Mouse (Mus musculus) midbrain, embryonic 13.5 days (tissue): ENCODE results near the gene H2al1f. TPM values are rescaled to one million over a fixed set of nuclear protein-coding genes. Genes with fewer than 3 reads are reported as not detected.
A peak's percentile ranks its signal among the peaks of the same experiment; 100 is the strongest.
"Not testable (repeated sequence)": the region's sequence is repeated elsewhere in the genome, so short reads cannot be mapped to it uniquely, and the experiment has no call there.

Experiments
- ATAC-seq: fragments of 200-750 bp; cut with Nextera tagmentation; 2 replicates; pipeline ENCODE4 v1.8.0; 2017; ENCODE audit warnings: mild to moderate bottlenecking, moderate TSS enrichment, moderate library complexity
- H3K27ac ChIP-seq: fragments of 300-500 bp; sonication (generic); 2 replicates; pipeline ENCODE4 v1.5.1; 2015; ENCODE audit warnings: inconsistent platforms, mild to moderate bottlenecking, moderate library complexity
- H3K27me3 ChIP-seq: fragments of 300-500 bp; sonication (generic); 2 replicates; pipeline ENCODE4 v1.6.1; 2015; ENCODE audit warnings: mild to moderate bottlenecking, inconsistent platforms
- H3K36me3 ChIP-seq: fragments of 300-500 bp; sonication (generic); 2 replicates; pipeline ENCODE4 v1.6.1; 2015; ENCODE audit warnings: mild to moderate bottlenecking, inconsistent platforms
- H3K4me1 ChIP-seq: fragments of 300-500 bp; sonication (generic); replicated peaks from 2 replicates; pipeline ENCODE4 v1.6.1; 2015; ENCODE audit warnings: inconsistent platforms
- H3K4me2 ChIP-seq: fragments of 300-500 bp; sonication (generic); replicated peaks from 2 replicates; pipeline ENCODE4 v1.6.1; 2015; ENCODE audit warnings: moderate library complexity, mild to moderate bottlenecking, inconsistent platforms
- H3K4me3 ChIP-seq: fragments of 300-500 bp; sonication (generic); replicated peaks from 2 replicates; pipeline ENCODE4 v1.5.1; 2015; ENCODE audit warnings: mild to moderate bottlenecking, inconsistent platforms
- H3K9ac ChIP-seq: fragments of 300-500 bp; sonication (generic); replicated peaks from 2 replicates; pipeline ENCODE4 v1.6.1; 2015; ENCODE audit warnings: mild to moderate bottlenecking, inconsistent platforms
- H3K9me3 ChIP-seq: fragments of 300-500 bp; sonication (generic); 2 replicates; pipeline ENCODE4 v1.6.1; 2016; ENCODE audit warnings: mild to moderate bottlenecking, inconsistent platforms
- WGBS: fragments of 180-500 bp; shearing (Covaris S2); methylation state at CpG from one replicate; pipeline ENCODE4 v1.1.7; 2015; 5-methylcytosine and 5-hydroxymethylcytosine counted together
- polyA plus RNA-seq: library from polyadenylated mRNA; unstranded; fragments of >200 nt; fragmentation: Nextera tagmentation; extraction: Ambion mirVana; gene quantifications from 2 replicates; pipeline ENCODE4 v1.2.1, GENCODE M21; 2015

The H2al1f gene
- polyA plus RNA-seq, 1 experiment from 2014 or later = not detected

DNA sequence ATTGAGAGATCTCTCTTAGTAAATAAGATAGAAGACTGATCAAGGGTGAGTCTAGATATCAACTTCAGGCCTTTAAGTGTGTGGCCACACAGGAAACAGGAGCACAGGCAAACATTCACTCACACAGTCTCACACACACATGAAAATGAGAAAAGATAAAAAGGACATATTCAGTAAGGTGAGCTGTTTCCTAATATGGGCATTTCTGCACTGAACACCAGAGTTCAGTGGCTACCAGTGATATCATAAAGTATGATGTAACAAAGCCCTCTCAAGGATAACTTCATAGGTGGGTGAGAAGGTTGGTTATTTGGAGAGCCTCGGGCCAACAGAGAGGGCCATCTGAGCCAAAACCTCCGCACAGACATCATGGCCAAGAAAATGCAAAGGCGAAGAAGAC lies 3.0 kb downstream of the H2al1f start, which contains the start of gene H2al1g:
TSS of gene H2al1g (plus strand) at position 301 of the 400 bp plus-strand sequence.
- not testable (repeated sequence) for H3K27ac ChIP-seq, H3K36me3 ChIP-seq, H3K4me2 ChIP-seq, H3K4me3 ChIP-seq, H3K9ac ChIP-seq, ATAC-seq, H3K9me3 ChIP-seq, H3K27me3 ChIP-seq, H3K4me1 ChIP-seq
- no CpG with 5 or more reads among the region's 3 CpGs for WGBS

- H3K27ac ChIP-seq, H3K9ac ChIP-seq, H3K4me1 ChIP-seq, ATAC-seq, H3K36me3 ChIP-seq, H3K4me2 ChIP-seq, H3K27me3 ChIP-seq, H3K4me3 ChIP-seq, H3K9me3 ChIP-seq: not testable (repeated sequence)
- WGBS = no CpG with 5 or more reads among the region's 6 CpGs
Observed at GRCm38 (mm10) chrX:11321192-11321591, 6.2 kb downstream of the H2al1f start, which contains the start of gene H2al1h. H2al1h (plus strand) TSS chrX:11321492.

- WGBS = no CpG with 5 or more reads among the region's 5 CpGs
Observed at GRCm38 (mm10) chrX:11324359-11324758, 9.4 kb downstream of the H2al1f start, which contains the start of gene H2al1i. H2al1i (plus strand) TSS chrX:11324659.

DNA sequence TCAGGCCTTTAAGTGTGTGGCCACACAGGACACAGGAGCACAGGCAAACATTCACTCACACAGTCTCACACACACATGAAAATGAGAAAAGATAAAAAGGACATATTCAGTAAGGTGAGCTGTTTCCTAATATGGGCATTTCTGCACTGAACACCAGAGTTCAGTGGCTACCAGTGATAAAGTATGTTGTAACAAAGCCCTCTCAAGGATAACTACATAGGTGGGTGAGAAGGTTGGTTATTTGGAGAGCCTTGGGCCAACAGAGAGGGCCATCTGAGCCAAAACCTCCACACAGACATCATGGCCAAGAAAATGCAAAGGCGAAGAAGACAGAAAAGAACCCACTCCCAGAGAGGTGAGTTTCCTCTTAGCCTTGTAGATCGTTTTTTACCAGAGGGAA lies 12.6 kb downstream of the H2al1f start, which contains the start of gene H2al1j:
TSS of gene H2al1j (plus strand) at position 301 of the 400 bp plus-strand sequence.
- not testable (repeated sequence) for H3K9ac ChIP-seq, H3K4me3 ChIP-seq, H3K4me2 ChIP-seq, H3K27ac ChIP-seq, H3K27me3 ChIP-seq, H3K4me1 ChIP-seq, H3K9me3 ChIP-seq, ATAC-seq, H3K36me3 ChIP-seq
- WGBS = 86% methylated on average over 2 of the region's 2 CpGs

More at GRCm38 (mm10) chrX:11324359-11324758, 9.4 kb downstream of the H2al1f start, which contains the start of gene H2al1i:
- H3K9ac ChIP-seq, H3K36me3 ChIP-seq, H3K4me2 ChIP-seq, H3K4me3 ChIP-seq, H3K4me1 ChIP-seq, H3K27me3 ChIP-seq, ATAC-seq, H3K9me3 ChIP-seq, H3K27ac ChIP-seq: not testable (repeated sequence)

- 65% methylated on average over 9 of the region's 9 CpGs for whole genome bisulfite sequencing
- Histone ChIP-seq H3K4me1 (no peaks in the 10 kb centered on the region), H3K27me3 (0 out of 2 replicates have a peak, but pooled peaks cover 3% of the 10 kb centered on the region), H3K27ac (no peak overlapping the region), H3K36me3 (no peaks in the 10 kb centered on the region), H3K9me3 (no peaks in the 10 kb centered on the region), H3K4me3 (no peak overlapping the region), H3K9ac (no peak overlapping the region), H3K4me2 (no peak overlapping the region)
- no peak for ATAC-seq
Observed at GRCm38 (mm10) chrX:11345762-11346161, 30.8 kb downstream of the H2al1f start.

DNA sequence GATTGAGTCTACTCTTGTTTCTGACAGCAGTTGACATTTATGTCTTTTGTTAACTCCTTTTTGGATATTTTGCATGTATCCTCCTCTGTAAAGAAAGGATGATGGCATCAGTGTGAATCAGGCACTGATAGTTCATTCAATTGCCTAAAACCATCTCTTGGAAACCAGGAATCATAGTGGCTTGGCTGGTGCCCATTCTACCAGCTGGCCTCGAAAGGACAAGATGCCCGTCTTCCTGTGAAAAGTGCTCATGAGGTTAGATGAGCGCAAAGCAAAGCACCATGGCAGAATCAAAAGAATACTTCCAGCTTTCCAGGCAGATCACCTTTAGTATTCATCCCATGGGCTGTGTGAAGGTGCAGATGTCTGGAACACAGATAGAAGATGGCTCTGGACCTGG lies 31.8 kb downstream of the H2al1f start:
- H3K9ac ChIP-seq = no peak overlapping the region
- no peak overlapping the region for H3K27ac ChIP-seq
- no peaks in the 10 kb centered on the region for H3K9me3 ChIP-seq
- no peaks in the 10 kb centered on the region for H3K36me3 ChIP-seq
- H3K4me2 ChIP-seq = no peak overlapping the region
- no peak overlapping the region for H3K4me3 ChIP-seq
- no peaks in the 10 kb centered on the region for H3K4me1 ChIP-seq
- H3K27me3 ChIP-seq = no peaks in the 10 kb centered on the region
- no peak for ATAC-seq
- 90% methylated on average over 3 of the region's 3 CpGs for WGBS

- 81% methylated on average over 6 of the region's 6 CpGs for WGBS
- Histone ChIP-seq H3K4me3 (no peak overlapping the region), H3K27ac (no peak overlapping the region), H3K27me3 (peaks cover 10% of the 10 kb centered on the region; the same call in 1 of the 2 replicates), H3K9ac (no peak overlapping the region), H3K4me2 (no peak overlapping the region), H3K9me3 (no peaks in the 10 kb centered on the region), H3K4me1 (0 out of 2 replicates have a peak, but pooled peaks cover 5% of the 10 kb centered on the region), H3K36me3 (no peaks in the 10 kb centered on the region)
- no peak for ATAC-seq
Observed at GRCm38 (mm10) chrX:11360823-11361222, 45.9 kb downstream of the H2al1f start.

DNA sequence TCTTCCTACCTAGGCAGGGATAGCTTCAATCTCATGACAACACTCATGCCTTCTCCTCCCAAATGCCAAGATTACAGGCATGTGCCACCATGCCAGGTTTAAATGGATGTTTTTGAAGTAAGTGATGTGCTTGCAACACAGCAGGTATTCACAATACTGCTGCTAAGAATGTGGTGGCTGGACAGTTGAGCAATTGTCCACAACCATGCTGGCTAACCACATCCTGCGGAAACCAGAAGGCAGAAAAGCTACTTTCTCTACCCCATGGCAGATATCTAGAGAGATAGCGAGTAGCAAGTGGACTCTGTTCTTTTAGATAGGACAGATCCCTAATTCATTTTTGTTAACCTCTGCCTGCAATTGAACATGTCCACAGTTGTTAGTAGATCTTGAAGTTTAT lies 46.3 kb downstream of the H2al1f start:
- no peak overlapping the region for H3K4me3 ChIP-seq
- 96% methylated on average over 2 of the region's 2 CpGs for WGBS
- H3K27me3 ChIP-seq = peaks cover 6% of the 10 kb centered on the region; the same call in 1 of the 2 replicates
- no peaks in the 10 kb centered on the region for H3K9me3 ChIP-seq
- H3K4me1 ChIP-seq = 0 out of 2 replicates have a peak, but pooled peaks cover 5% of the 10 kb centered on the region
- H3K9ac ChIP-seq = no peak overlapping the region
- no peak overlapping the region for H3K27ac ChIP-seq
- no peak overlapping the region for H3K4me2 ChIP-seq
- H3K36me3 ChIP-seq = no peaks in the 10 kb centered on the region
- ATAC-seq = no peak

DNA sequence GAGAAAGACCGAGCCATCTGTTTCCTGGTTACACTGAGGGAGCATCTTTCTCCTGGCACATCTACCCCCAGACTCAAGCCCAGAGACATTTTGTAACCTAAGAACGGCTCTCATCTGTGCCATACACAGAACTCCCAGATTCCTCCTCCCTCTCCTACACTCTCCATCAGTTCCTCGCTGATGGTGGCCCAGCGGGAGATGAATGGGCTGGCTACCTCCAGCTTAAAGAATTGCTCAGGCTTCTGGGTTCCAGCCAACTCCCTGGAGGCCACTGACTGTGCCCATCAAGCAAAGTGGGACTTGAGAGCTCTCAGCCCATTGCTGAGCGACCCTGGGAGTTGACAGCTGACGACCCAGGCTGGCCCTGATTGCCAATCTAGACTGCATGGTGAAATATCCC lies 48.9 kb downstream of the H2al1f start:
- Histone ChIP-seq H3K27me3 (peaks cover 6% of the 10 kb centered on the region; the same call in 1 of the 2 replicates), H3K9ac (no peak overlapping the region), H3K4me3 (no peak overlapping the region), H3K4me1 (0 out of 2 replicates have a peak, but pooled peaks cover 5% of the 10 kb centered on the region), H3K27ac (no peak overlapping the region), H3K9me3 (no peaks in the 10 kb centered on the region), H3K4me2 (no peak overlapping the region), H3K36me3 (no peaks in the 10 kb centered on the region)
- ATAC-seq = peak; percentile 45; the same call in 1 of the 2 replicates
- 53% methylated on average over 6 of the region's 6 CpGs for WGBS

Other genes starting within 250 kb of the H2al1f start
- not detected in 2 replicates for gene H2al1a, start 15.9 kb upstream of the H2al1f start, polyA plus RNA-seq
- gene H2al1b, start 12.7 kb upstream of the H2al1f start, polyA plus RNA-seq = not detected in 2 replicates
- gene H2al1c, start 9.5 kb upstream of the H2al1f start, polyA plus RNA-seq = not detected in 2 replicates
- not detected in 2 replicates for gene H2al1d, start 6.3 kb upstream of the H2al1f start, polyA plus RNA-seq
- not detected in 2 replicates for gene H2al1e, start 3.2 kb upstream of the H2al1f start, polyA plus RNA-seq
- gene H2al1g, start 3.1 kb downstream of the H2al1f start, polyA plus RNA-seq = not detected in 2 replicates
- not detected in 2 replicates for gene H2al1h, start 6.3 kb downstream of the H2al1f start, polyA plus RNA-seq
- gene H2al1i, start 9.5 kb downstream of the H2al1f start, polyA plus RNA-seq = not detected in 2 replicates
- gene H2al1j, start 12.7 kb downstream of the H2al1f start, polyA plus RNA-seq = not detected in 2 replicates